Comparison of ENCODE assay signal across 8 mouse cellular contexts in the genomic region with DNA sequence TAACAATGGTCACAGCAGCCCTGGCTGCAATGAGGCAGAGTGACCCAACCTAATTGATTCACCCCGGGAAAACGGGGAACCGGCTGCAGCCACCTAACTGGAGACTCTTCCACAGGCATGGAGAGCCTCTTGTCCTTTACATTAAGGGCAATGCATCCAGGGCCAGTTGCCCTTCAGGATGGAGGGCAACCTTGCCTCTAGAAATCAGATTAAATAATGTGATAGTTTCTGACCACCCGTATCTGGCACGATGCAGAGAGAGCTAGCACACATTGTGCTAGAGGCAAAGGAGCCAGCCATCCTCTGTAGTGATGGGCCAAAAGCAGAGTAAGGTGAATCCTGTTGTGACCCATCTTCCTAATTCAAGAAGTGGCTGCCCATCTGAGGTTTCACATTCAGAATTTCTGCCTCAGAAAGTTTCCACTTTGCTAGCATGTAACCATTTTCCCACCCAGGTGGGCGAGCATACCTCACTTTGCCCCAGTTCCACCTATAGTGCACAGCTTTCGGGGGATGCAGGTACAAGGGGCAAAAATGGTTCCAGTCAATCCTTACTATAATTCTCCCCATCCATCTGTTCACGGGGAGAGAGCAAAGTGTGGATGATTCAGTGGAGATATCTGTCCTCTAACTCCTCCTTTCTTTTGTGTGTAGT. TPM values are rescaled to one million over a fixed set of nuclear protein-coding genes. Genes with fewer than 3 reads are reported as not detected.
DNase-seq lines count a peak whose midpoint lies in the region; ATAC-seq and TF ChIP-seq lines count a peak whose summit lies in the region.

No protein-coding gene starts in this region.

- peak overlapping the region; percentile 86 for H3K9ac ChIP-seq in ES-Bruce4 (ENCODE audit: low read depth, poor library complexity, severe bottlenecking)
- H3K9ac ChIP-seq in forebrain, embryonic 15.5 days (replicated peaks), result peak overlapping the region; percentile 77

- 29% methylated on average over 8 of the region's 8 CpGs for WGBS in forebrain, embryonic 15.5 days
- 35% methylated on average over 8 of the region's 8 CpGs for WGBS in midbrain, embryonic 10.5 days

- TF ChIP-seq EP300 in ES-Bruce4 (IDR thresholded peaks at IDR 0.05; ENCODE audit: insufficient read depth, low read depth, low read length), result no peak

- TF ChIP-seq POLR2A in ES-Bruce4 (IDR thresholded peaks at IDR 0.05; ENCODE audit: insufficient read depth, low read length), result no peak

- H3K36me3 ChIP-seq in ES-Bruce4 (ENCODE audit: control insufficient read depth, insufficient read depth, low read length, poor library complexity, severe bottlenecking), result no peaks in the 10 kb centered on the region
- no peaks in the 10 kb centered on the region for H3K36me3 ChIP-seq in forebrain, embryonic 15.5 days
- H3K36me3 ChIP-seq in midbrain, embryonic 10.5 days, result peaks cover 5% of the 10 kb centered on the region

- peak overlapping the region; percentile 92 for H3K4me3 ChIP-seq in gastrocnemius, adult 2 months
- peak overlapping the region; percentile 70 for H3K4me3 ChIP-seq in ES-Bruce4 (ENCODE audit: low read depth, low read length)
- peak overlapping the region; percentile 77 for H3K4me3 ChIP-seq in forebrain, embryonic 15.5 days
- H3K4me3 ChIP-seq in midbrain, embryonic 10.5 days, result peak overlapping the region; percentile 88

- H3K4me1 ChIP-seq in ES-Bruce4 (ENCODE audit: control insufficient read depth, insufficient read depth, low read length), result no peaks in the 10 kb centered on the region
- H3K4me1 ChIP-seq in forebrain, embryonic 15.5 days, result peaks cover 23% of the 10 kb centered on the region
- H3K4me1 ChIP-seq in midbrain, embryonic 10.5 days, result peaks cover 27% of the 10 kb centered on the region

- peak overlapping the region; percentile 84 for H3K4me2 ChIP-seq in forebrain, embryonic 15.5 days (replicated peaks)

- intact Hi-C loops in gastrocnemius, adult 2 months (cut with DNase I), result no loop called here
- intact Hi-C loops in gastrocnemius, postnatal 36 days (cut with DNase I), result no loop called here
- intact Hi-C loops in left cerebral cortex, postnatal 36 days (cut with DNase I), result no loop called here

- peak overlapping the region; percentile 93 for H3K27ac ChIP-seq in gastrocnemius, adult 2 months
- no peak overlapping the region for H3K27ac ChIP-seq in ES-Bruce4 (ENCODE audit: insufficient read depth, low read length)
- H3K27ac ChIP-seq in forebrain, embryonic 15.5 days (replicated peaks), result peak overlapping the region; percentile 91; the same call in 1 of the 2 replicates
- peak overlapping the region; percentile 96 for H3K27ac ChIP-seq in midbrain, embryonic 10.5 days (replicated peaks)

- TF ChIP-seq CTCF in gastrocnemius, adult 2 months (IDR thresholded peaks at IDR 0.05), result no peak
- TF ChIP-seq CTCF in ES-Bruce4 (IDR thresholded peaks at IDR 0.05; ENCODE audit: low read depth, low read length), result no peak

- no peaks in the 10 kb centered on the region for H3K9me3 ChIP-seq in ES-Bruce4 (replicated peaks; ENCODE audit: control insufficient read depth, insufficient read depth, low read length, poor library complexity, severe bottlenecking)
- H3K9me3 ChIP-seq in forebrain, embryonic 15.5 days, result no peaks in the 10 kb centered on the region
- no peaks in the 10 kb centered on the region for H3K9me3 ChIP-seq in midbrain, embryonic 10.5 days (replicated peaks)

- DNase-seq in gastrocnemius, adult 2 months, result no peak
- no peak for DNase-seq in gastrocnemius, postnatal 36 days
- peak; percentile 19 for DNase-seq in midbrain, embryonic 10.5 days (ENCODE audit: low spot score)
- DNase-seq in urinary bladder, adult 2 months (ENCODE audit: low spot score), result no peak
- no peak for DNase-seq in left cerebral cortex, postnatal 36 days (ENCODE audit: low spot score in 2 of 2)
- no peak for DNase-seq in left cerebral cortex, adult 18-20 months (ENCODE audit: low spot score in 2 of 2)

- no peak for ATAC-seq in forebrain, embryonic 15.5 days (replicated peaks)

- H3K27me3 ChIP-seq in ES-Bruce4 (ENCODE audit: control insufficient read depth, insufficient read depth, low read length, poor library complexity, severe bottlenecking), result no peaks in the 10 kb centered on the region
- H3K27me3 ChIP-seq in forebrain, embryonic 15.5 days, result 0 out of 2 replicates have a peak, but pooled peaks cover 3% of the 10 kb centered on the region
- H3K27me3 ChIP-seq in midbrain, embryonic 10.5 days (ENCODE audit: low read depth, poor library complexity, severe bottlenecking), result no peaks in the 10 kb centered on the region

RNA-seq across cellular contexts. Expression of a gene that starts 1.9 kb away (rescaled TPM):
- total RNA-seq in gastrocnemius, adult 2 months (2021), result 1 to 10 TPM; 1.5 to 5.7 TPM
- total RNA-seq in gastrocnemius, postnatal 36 days (2021), result 1 to 10 TPM; 3.0 to 4.0 TPM
- 17.7 and 20.7 TPM in 2 replicates for polyA plus RNA-seq in ES-Bruce4 (2011; ENCODE audit: insufficient read depth, insufficient read length, low read depth, missing spikeins)
- polyA plus RNA-seq in forebrain, embryonic 15.5 days (2015; fragmentation: Nextera tagmentation; extraction: Ambion mirVana), result 36.6 and 39.1 TPM in 2 replicates
- polyA plus RNA-seq in midbrain, embryonic 10.5 days (2016; fragmentation: Nextera tagmentation; extraction: Ambion mirVana), result 28.3 and 34.6 TPM in 2 replicates
- 13.8 and 14.0 TPM in 2 replicates for polyA plus RNA-seq in urinary bladder, adult 2 months (2012; rRNA removed)
- 10 to 100 TPM; 22.2 to 23.6 TPM for total RNA-seq in left cerebral cortex, postnatal 36 days (2021)
- 10 to 100 TPM; 19.9 to 20.9 TPM for total RNA-seq in left cerebral cortex, adult 18-20 months (2021)
